Mouse (Mus musculus) embryonic facial prominence, embryonic 13.5 days (tissue): ENCODE measurements around the gene Tmem41a. TPM values are rescaled to one million over a fixed set of nuclear protein-coding genes. Genes with fewer than 3 reads are reported as not detected.
A peak's percentile ranks its signal among the peaks of the same experiment; 100 is the strongest.
"Not testable (repeated sequence)": the region's sequence is repeated elsewhere in the genome, so short reads cannot be mapped to it uniquely, and the experiment has no call there.

Experiments used
- ATAC-seq: fragments of 200-750 bp; cut with Nextera tagmentation; 2 replicates; pipeline ENCODE4 v1.8.0; 2017; ENCODE audit warnings: low read depth; ENCODE audit not compliant: insufficient number of reproducible peaks, insufficient read depth, low FRiP score, low TSS enrichment
- H3K27ac ChIP-seq: fragments of 300-500 bp; sonication (generic); 2 replicates; pipeline ENCODE4 v1.5.1; 2015; ENCODE audit warnings: moderate library complexity, mild to moderate bottlenecking, inconsistent platforms
- H3K27me3 ChIP-seq: fragments of 300-500 bp; sonication (generic); 2 replicates; pipeline ENCODE4 v1.6.1; 2015; ENCODE audit warnings: mild to moderate bottlenecking, inconsistent platforms
- H3K36me3 ChIP-seq: fragments of 300-500 bp; sonication (generic); 2 replicates; pipeline ENCODE4 v1.6.1; 2015; ENCODE audit warnings: mild to moderate bottlenecking, inconsistent platforms
- H3K4me1 ChIP-seq: fragments of 300-500 bp; sonication (generic); 2 replicates; pipeline ENCODE4 v1.6.1; 2015; ENCODE audit warnings: inconsistent platforms
- H3K4me2 ChIP-seq: fragments of 300-500 bp; sonication (generic); 2 replicates; pipeline ENCODE4 v1.6.1; 2015; ENCODE audit warnings: moderate library complexity, mild to moderate bottlenecking, inconsistent platforms
- H3K4me3 ChIP-seq: fragments of 300-500 bp; sonication (generic); 2 replicates; pipeline ENCODE4 v1.5.1; 2015; ENCODE audit warnings: mild to moderate bottlenecking, inconsistent platforms
- H3K9ac ChIP-seq: fragments of 300-500 bp; sonication (generic); 2 replicates; pipeline ENCODE4 v1.6.1; 2015; ENCODE audit warnings: mild to moderate bottlenecking, inconsistent platforms
- H3K9me3 ChIP-seq: fragments of 300-500 bp; sonication (generic); 2 replicates; pipeline ENCODE4 v1.6.1; 2016; ENCODE audit warnings: inconsistent platforms
- WGBS: fragments of 180-500 bp; shearing (Covaris S2); methylation state at CpG from one replicate; pipeline ENCODE4 v1.1.7; 2015; ENCODE audit warnings: mixed read lengths; 5-methylcytosine and 5-hydroxymethylcytosine counted together
- polyA plus RNA-seq: library from polyadenylated mRNA; unstranded; fragments of >200 nt; fragmentation: Nextera tagmentation; extraction: Ambion mirVana; gene quantifications from 2 replicates; pipeline ENCODE4 v1.2.1, GENCODE M21; 2015

The Tmem41a gene
- 32.3 and 35.2 TPM in 2 replicates for polyA plus RNA-seq

GRCm38 (mm10) chr16:21946761-21947715, at the start of gene Tmem41a:
TSS of gene Tmem41a (minus strand) at chr16:21947552.
- Histone ChIP-seq H3K36me3 (0 out of 2 replicates have a peak, but pooled peaks cover 3% of the 10 kb centered on the region), H3K27me3 (no peaks in the 10 kb centered on the region), H3K27ac (0 out of 2 replicates have a peak within 1 kb of the TSS, but pooled peaks have one; percentile 56), H3K4me2 (peak within 1 kb of the TSS; percentile 79), H3K4me1 (peaks cover 13% of the 10 kb centered on the region), H3K9ac (peak within 1 kb of the TSS; percentile 84), H3K9me3 (no peaks in the 10 kb centered on the region), H3K4me3 (peak within 1 kb of the TSS; percentile 77)
- peak; percentile 90 for ATAC-seq
- 2% methylated on average over 57 of the region's 63 CpGs for WGBS

- Histone ChIP-seq H3K27ac (no peak overlapping the region), H3K36me3 (no peaks in the 10 kb centered on the region), H3K27me3 (peaks cover 6% of the 10 kb centered on the region; the same call in 1 of the 2 replicates), H3K4me2 (no peak overlapping the region), H3K9me3 (no peaks in the 10 kb centered on the region), H3K4me3 (no peak overlapping the region), H3K9ac (no peak overlapping the region), H3K4me1 (peaks cover 5% of the 10 kb centered on the region; the same call in 1 of the 2 replicates)
- no peak for ATAC-seq
- 43% methylated on average over 4 of the region's 4 CpGs for WGBS
These were observed 49.0 kb upstream of the Tmem41a start for GRCm38 (mm10) chr16:21996402-21996801.

GRCm38 (mm10) chr16:21995304-21995703, 48.0 kb upstream of the Tmem41a start, which contains the start of gene Liph:
TSS of gene Liph (minus strand) at chr16:21995663.
- ATAC-seq = no peak
- WGBS = 11% methylated on average over 16 of the region's 16 CpGs
- H3K4me2 ChIP-seq = peak within 1 kb of the TSS; percentile 54
- no peak within 1 kb of the TSS for H3K9ac ChIP-seq
- H3K9me3 ChIP-seq = no peaks in the 10 kb centered on the region
- peaks cover 5% of the 10 kb centered on the region; the same call in 1 of the 2 replicates for H3K4me1 ChIP-seq
- H3K27me3 ChIP-seq = peaks cover 6% of the 10 kb centered on the region; the same call in 1 of the 2 replicates
- peak within 1 kb of the TSS; percentile 26; the same call in 1 of the 2 replicates for H3K4me3 ChIP-seq
- no peaks in the 10 kb centered on the region for H3K36me3 ChIP-seq
- no peak within 1 kb of the TSS for H3K27ac ChIP-seq

GRCm38 (mm10) chr16:21991774-21992173, 44.4 kb upstream of the Tmem41a start:
- Histone ChIP-seq H3K27me3 (no peaks in the 10 kb centered on the region; the same call in 1 of the 2 replicates), H3K4me2 (no peak overlapping the region), H3K4me1 (peaks cover 5% of the 10 kb centered on the region; the same call in 1 of the 2 replicates), H3K36me3 (no peaks in the 10 kb centered on the region), H3K4me3 (no peak overlapping the region), H3K9ac (no peak overlapping the region), H3K27ac (no peak overlapping the region), H3K9me3 (no peaks in the 10 kb centered on the region)
- no peak for ATAC-seq
- 72% methylated on average over 2 of the region's 2 CpGs for WGBS

GRCm38 (mm10) chr16:21990893-21991292, 43.5 kb upstream of the Tmem41a start:
- not testable (repeated sequence) for ATAC-seq, H3K4me3 ChIP-seq, H3K4me2 ChIP-seq

GRCm38 (mm10) chr16:21987956-21988355, 40.6 kb upstream of the Tmem41a start:
- Histone ChIP-seq H3K4me1 (no peaks in the 10 kb centered on the region), H3K9ac (no peak overlapping the region), H3K4me3 (no peak overlapping the region), H3K27me3 (no peaks in the 10 kb centered on the region), H3K9me3 (no peaks in the 10 kb centered on the region), H3K4me2 (no peak overlapping the region), H3K27ac (no peak overlapping the region), H3K36me3 (no peaks in the 10 kb centered on the region)
- WGBS = 49% methylated on average over 5 of the region's 5 CpGs
- no peak for ATAC-seq

More at GRCm38 (mm10) chr16:21990893-21991292, 43.5 kb upstream of the Tmem41a start:
- not testable (repeated sequence) for H3K27me3 ChIP-seq, H3K4me1 ChIP-seq, H3K9me3 ChIP-seq, H3K36me3 ChIP-seq, H3K27ac ChIP-seq, H3K9ac ChIP-seq

GRCm38 (mm10) chr16:21986191-21986590, 38.8 kb upstream of the Tmem41a start:
- Histone ChIP-seq H3K4me1 (no peaks in the 10 kb centered on the region), H3K27me3 (no peaks in the 10 kb centered on the region), H3K9ac (no peak overlapping the region), H3K4me2 (no peak overlapping the region), H3K27ac (no peak overlapping the region), H3K9me3 (no peaks in the 10 kb centered on the region), H3K4me3 (no peak overlapping the region), H3K36me3 (no peaks in the 10 kb centered on the region)
- ATAC-seq = no peak
- 45% methylated on average over 3 of the region's 3 CpGs for WGBS

- ATAC-seq = no peak
- no peak overlapping the region for H3K27ac ChIP-seq
- no peaks in the 10 kb centered on the region for H3K9me3 ChIP-seq
- H3K4me3 ChIP-seq = no peak overlapping the region
- 82% methylated on average over 12 of the region's 12 CpGs for WGBS
- H3K36me3 ChIP-seq = no peaks in the 10 kb centered on the region
- H3K27me3 ChIP-seq = no peaks in the 10 kb centered on the region
- no peak overlapping the region for H3K4me2 ChIP-seq
- H3K4me1 ChIP-seq = no peaks in the 10 kb centered on the region
- no peak overlapping the region for H3K9ac ChIP-seq
These were observed 36.7 kb upstream of the Tmem41a start for GRCm38 (mm10) chr16:21984091-21984490.

- no peaks in the 10 kb centered on the region for H3K9me3 ChIP-seq
- no peak overlapping the region for H3K4me2 ChIP-seq
- no peaks in the 10 kb centered on the region for H3K27me3 ChIP-seq
- H3K9ac ChIP-seq = no peak overlapping the region
- H3K36me3 ChIP-seq = no peaks in the 10 kb centered on the region
- no peaks in the 10 kb centered on the region for H3K4me1 ChIP-seq
- no peak for ATAC-seq
- 91% methylated on average over 4 of the region's 4 CpGs for WGBS
- H3K27ac ChIP-seq = no peak overlapping the region
- no peak overlapping the region for H3K4me3 ChIP-seq
These were observed 36.2 kb upstream of the Tmem41a start for GRCm38 (mm10) chr16:21983581-21983980.

- no peaks in the 10 kb centered on the region for H3K27me3 ChIP-seq
- no peaks in the 10 kb centered on the region for H3K36me3 ChIP-seq
- no peak overlapping the region for H3K27ac ChIP-seq
- no peaks in the 10 kb centered on the region for H3K4me1 ChIP-seq
- 94% methylated on average over 9 of the region's 9 CpGs for WGBS
- H3K4me2 ChIP-seq = no peak overlapping the region
- no peak overlapping the region for H3K9ac ChIP-seq
- no peak overlapping the region for H3K4me3 ChIP-seq
- no peaks in the 10 kb centered on the region for H3K9me3 ChIP-seq
- ATAC-seq = no peak
These were observed 35.8 kb upstream of the Tmem41a start for GRCm38 (mm10) chr16:21983146-21983545.

GRCm38 (mm10) chr16:21977347-21977746, 30.0 kb upstream of the Tmem41a start:
- peaks cover 6% of the 10 kb centered on the region for H3K4me1 ChIP-seq
- no peaks in the 10 kb centered on the region for H3K36me3 ChIP-seq
- H3K27me3 ChIP-seq = peaks cover 13% of the 10 kb centered on the region
- ATAC-seq = no peak
- H3K9ac ChIP-seq = no peak overlapping the region
- H3K4me2 ChIP-seq = no peak overlapping the region
- H3K27ac ChIP-seq = no peak overlapping the region
- H3K4me3 ChIP-seq = no peak overlapping the region
- H3K9me3 ChIP-seq = no peaks in the 10 kb centered on the region
- WGBS = 44% methylated on average over 5 of the region's 5 CpGs

GRCm38 (mm10) chr16:21976203-21976602, 28.9 kb upstream of the Tmem41a start:
- no peaks in the 10 kb centered on the region for H3K9me3 ChIP-seq
- H3K27me3 ChIP-seq = peaks cover 13% of the 10 kb centered on the region
- H3K4me1 ChIP-seq = peaks cover 6% of the 10 kb centered on the region
- H3K36me3 ChIP-seq = no peaks in the 10 kb centered on the region
- peak overlapping the region; percentile 51 for H3K4me2 ChIP-seq
- H3K4me3 ChIP-seq = peak overlapping the region; percentile 18
- H3K9ac ChIP-seq = peak overlapping the region; percentile 51
- no peak for ATAC-seq
- H3K27ac ChIP-seq = no peak overlapping the region
- WGBS = 4% methylated on average over 16 of the region's 16 CpGs
